7 mouse cellular contexts compared by ENCODE assay signal in the genomic region with DNA sequence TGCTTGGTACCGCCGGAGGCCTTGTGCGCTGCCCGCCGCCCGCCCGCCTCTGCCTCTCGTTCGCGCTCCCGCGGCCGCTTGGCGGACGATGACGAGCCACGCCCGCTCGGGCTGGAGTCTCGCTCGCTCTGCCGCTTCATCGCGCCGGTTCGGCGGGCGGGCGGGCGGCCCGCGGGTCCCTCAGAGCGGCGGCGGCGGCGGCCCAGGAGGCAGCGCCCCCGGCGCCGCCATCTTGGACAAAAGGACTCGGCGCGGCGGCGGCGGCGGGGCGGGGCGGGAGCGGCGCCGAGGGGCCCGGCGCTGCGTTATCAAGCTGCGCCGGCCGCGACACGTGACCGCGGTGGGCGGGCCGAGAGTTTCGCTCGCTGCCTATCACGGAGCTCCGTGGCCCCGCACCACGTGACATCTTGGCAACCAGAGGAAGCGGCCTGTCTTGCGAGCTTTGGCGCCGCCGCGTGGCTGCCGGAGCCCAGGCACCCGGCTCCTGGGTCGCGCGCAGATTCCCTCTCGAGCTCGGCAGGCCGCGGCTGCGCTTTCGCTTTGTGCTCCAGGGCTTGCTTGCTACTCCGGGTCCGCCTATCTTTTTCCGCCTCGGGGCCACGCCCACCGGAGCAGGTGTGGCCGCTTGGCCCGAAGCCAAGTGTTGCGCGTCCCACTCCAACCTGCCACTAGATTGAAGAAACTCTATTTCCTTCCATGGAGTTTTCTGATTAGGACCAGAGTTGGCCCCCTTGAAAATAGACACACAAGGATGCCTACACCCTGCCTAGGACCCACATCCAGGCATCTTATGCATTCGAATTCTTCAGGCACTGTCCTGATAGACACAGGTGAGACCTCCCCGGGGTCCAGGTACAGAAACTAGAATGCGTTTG. TPM values are rescaled to one million over a fixed set of nuclear protein-coding genes. Genes with fewer than 3 reads are reported as not detected.
DNase-seq lines count a peak whose midpoint lies in the region; ATAC-seq and TF ChIP-seq lines count a peak whose summit lies in the region.

Rbm15b (minus strand) TSS at position 601 of the 875 bp plus-strand sequence.

- DNase-seq in adrenal gland, postnatal 10 days = peak; percentile 99
- peak; percentile 99 for DNase-seq in embryonic facial prominence, embryonic 10.5 days (ENCODE audit: low spot score)
- DNase-seq in gonadal fat pad, adult 2 months (ENCODE audit: low read depth) = peak; percentile 42
- peak; percentile 99 for DNase-seq in left cerebral cortex, postnatal 4 days

- H3K36me3 ChIP-seq in embryonic facial prominence, embryonic 10.5 days (replicated peaks) = peaks cover 71% of the 10 kb centered on the region
- peaks cover 34% of the 10 kb centered on the region for H3K36me3 ChIP-seq in intestine, postnatal 0 days (ENCODE audit: control insufficient read depth, insufficient read depth)
- H3K36me3 ChIP-seq in midbrain, embryonic 12.5 days = peaks cover 61% of the 10 kb centered on the region
- peaks cover 41% of the 10 kb centered on the region for H3K36me3 ChIP-seq in small intestine, adult 2 months (ENCODE audit: control insufficient read depth, insufficient read depth, low read length)

- peak within 1 kb of the TSS; percentile 99 for H3K27ac ChIP-seq in embryonic facial prominence, embryonic 10.5 days (replicated peaks)
- peak within 1 kb of the TSS; percentile 90 for H3K27ac ChIP-seq in intestine, postnatal 0 days (ENCODE audit: low read depth, low read length)
- peak within 1 kb of the TSS; percentile 91 for H3K27ac ChIP-seq in midbrain, embryonic 12.5 days (replicated peaks)
- H3K27ac ChIP-seq in small intestine, adult 2 months (ENCODE audit: insufficient read depth, low read depth, low read length) = peak within 1 kb of the TSS; percentile 91

- WGBS in embryonic facial prominence, embryonic 10.5 days = 2% methylated on average over 101 of the region's 101 CpGs
- WGBS in intestine, postnatal 0 days = 1% methylated on average over 92 of the region's 101 CpGs
- WGBS in midbrain, embryonic 12.5 days = 2% methylated on average over 86 of the region's 101 CpGs
- WGBS in small intestine, adult 2 months = 2% methylated on average over 100 of the region's 101 CpGs

- no peaks in the 10 kb centered on the region for H3K9me3 ChIP-seq in embryonic facial prominence, embryonic 10.5 days
- H3K9me3 ChIP-seq in intestine, postnatal 0 days (ENCODE audit: control insufficient read depth) = no peaks in the 10 kb centered on the region
- H3K9me3 ChIP-seq in midbrain, embryonic 12.5 days = no peaks in the 10 kb centered on the region

- H3K4me3 ChIP-seq in embryonic facial prominence, embryonic 10.5 days = peak within 1 kb of the TSS; percentile 94
- H3K4me3 ChIP-seq in intestine, postnatal 0 days (ENCODE audit: low read depth, low read length) = peak within 1 kb of the TSS; percentile 89
- peak within 1 kb of the TSS; percentile 91 for H3K4me3 ChIP-seq in midbrain, embryonic 12.5 days
- peak within 1 kb of the TSS; percentile 81 for H3K4me3 ChIP-seq in small intestine, adult 2 months (ENCODE audit: low read depth, low read length)

- peaks cover 78% of the 10 kb centered on the region for H3K4me1 ChIP-seq in embryonic facial prominence, embryonic 10.5 days
- H3K4me1 ChIP-seq in intestine, postnatal 0 days (replicated peaks; ENCODE audit: control insufficient read depth, insufficient read depth, low read length) = 0 out of 2 replicates have a peak, but pooled peaks cover 15% of the 10 kb centered on the region
- H3K4me1 ChIP-seq in midbrain, embryonic 12.5 days = peaks cover 66% of the 10 kb centered on the region
- H3K4me1 ChIP-seq in small intestine, adult 2 months (ENCODE audit: control insufficient read depth, insufficient read depth, insufficient read length, low read length) = peaks cover 41% of the 10 kb centered on the region

- TF ChIP-seq CTCF in intestine, postnatal 0 days (IDR thresholded peaks at IDR 0.05; ENCODE audit: low read depth) = peak; percentile 89
- TF ChIP-seq CTCF in small intestine, adult 2 months (IDR thresholded peaks at IDR 0.05; ENCODE audit: extremely low read depth, insufficient read length, insufficient replicate concordance, low read depth, low read length) = peak; percentile 66

- H3K9ac ChIP-seq in intestine, postnatal 0 days (ENCODE audit: low read depth, low read length) = peak within 1 kb of the TSS; percentile 94
- H3K9ac ChIP-seq in midbrain, embryonic 12.5 days (replicated peaks) = peak within 1 kb of the TSS; percentile 99

- H3K27me3 ChIP-seq in embryonic facial prominence, embryonic 10.5 days (replicated peaks; ENCODE audit: low read depth, poor library complexity, severe bottlenecking) = no peaks in the 10 kb centered on the region
- H3K27me3 ChIP-seq in intestine, postnatal 0 days (replicated peaks; ENCODE audit: control insufficient read depth, insufficient read depth, low read length) = no peaks in the 10 kb centered on the region
- no peaks in the 10 kb centered on the region for H3K27me3 ChIP-seq in midbrain, embryonic 12.5 days
- no peaks in the 10 kb centered on the region for H3K27me3 ChIP-seq in small intestine, adult 2 months (ENCODE audit: control insufficient read depth, insufficient read depth, low read length)

- no peak; the same call in 1 of the 2 replicates for TF ChIP-seq POLR2A in small intestine, adult 2 months (IDR thresholded peaks at IDR 0.05; ENCODE audit: low read depth, low read length)

- peak; percentile 81 for ATAC-seq in intestine, postnatal 0 days
- peak; percentile 67 for ATAC-seq in midbrain, embryonic 12.5 days (ENCODE audit: low FRiP score, low read depth)

- H3K4me2 ChIP-seq in intestine, postnatal 0 days (replicated peaks; ENCODE audit: low read depth) = peak within 1 kb of the TSS; percentile 96
- H3K4me2 ChIP-seq in midbrain, embryonic 12.5 days (replicated peaks) = peak within 1 kb of the TSS; percentile 95

- intact Hi-C loops in left cerebral cortex, postnatal 4 days (cut with DNase I) = no loop called here

RNA-seq across cellular contexts. Expression of gene Rbm15b, which starts in this region (rescaled TPM):
- total RNA-seq in adrenal gland, postnatal 10 days (2021) = 10 to 100 TPM; 25.6 to 26.2 TPM
- polyA plus RNA-seq in embryonic facial prominence, embryonic 10.5 days (2016; fragmentation: Nextera tagmentation; extraction: Ambion mirVana) = 17.2 and 17.6 TPM in 2 replicates
- polyA plus RNA-seq in gonadal fat pad, adult 2 months (2012; rRNA removed) = 8.3 and 10.5 TPM in 2 replicates
- 3.7 and 3.8 TPM in 2 replicates for polyA plus RNA-seq in intestine, postnatal 0 days (2015; fragmentation: Nextera tagmentation; extraction: Ambion mirVana)
- total RNA-seq in left cerebral cortex, postnatal 4 days (2021) = 10 to 100 TPM; 90.2 to 93.0 TPM
- 33.4 and 39.2 TPM in 2 replicates for polyA plus RNA-seq in midbrain, embryonic 12.5 days (2016; fragmentation: Nextera tagmentation; extraction: Ambion mirVana)
- 6.9 and 10.5 TPM in 2 replicates for polyA plus RNA-seq in small intestine, adult 2 months (2012; rRNA removed)

Comparison
In these comparisons a context has a peak if more than half of its experiments do, and no peak if none do; other contexts are left out.
1. Peak in every context shown above with its lines: DNase-seq, ATAC-seq, H3K4me3 ChIP-seq and H3K27ac ChIP-seq.
2. DNase-seq: peak in every context shown above with its lines; median percentile 99 in adrenal gland, postnatal 10 days; 99 in embryonic facial prominence, embryonic 10.5 days; 99 in left cerebral cortex, postnatal 4 days; 42 in gonadal fat pad, adult 2 months.